Mouse (Mus musculus) right cerebral cortex, postnatal 14 days (tissue): Measurements from ENCODE around the gene Wdr20.
"Not testable (repeated sequence)": the region's sequence is repeated elsewhere in the genome, so short reads cannot be mapped to it uniquely, and the experiment has no call there.

ENCODE experiments used
- DNase-seq: peaks from one replicate; pipeline ENCODE4 v3.0.0; 2022

The Wdr20 gene

DNA sequence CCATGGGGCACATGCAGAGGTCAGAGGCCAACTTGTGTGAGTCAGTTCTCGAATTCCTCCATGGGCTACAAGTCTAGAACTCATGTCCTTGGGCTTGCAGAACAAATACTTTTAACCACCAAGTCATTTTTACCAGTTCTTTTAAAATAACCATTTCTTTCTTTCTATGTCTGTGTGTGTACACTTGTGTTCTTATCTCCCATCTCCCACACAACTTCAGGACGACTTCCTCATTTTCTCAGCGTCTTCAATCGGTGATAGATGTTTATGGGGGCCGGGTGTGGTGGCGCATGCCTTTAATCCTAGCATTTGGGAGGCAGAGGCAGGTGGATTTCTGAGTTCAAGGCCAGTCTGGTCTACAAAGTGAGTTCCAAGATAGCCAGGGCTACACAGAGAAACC, 23.5 kb upstream of the Wdr20 start:
- no peak for DNase-seq

GRCm38 (mm10) chr12:110716004-110716403, 21.7 kb upstream of the Wdr20 start:
- no peak for DNase-seq

GRCm38 (mm10) chr12:110725051-110725450, 12.7 kb upstream of the Wdr20 start:
- DNase-seq, result no peak

- no peak for DNase-seq
Measured at GRCm38 (mm10) chr12:110725489-110725888, 12.3 kb upstream of the Wdr20 start.

- DNase-seq, result no peak
Measured at GRCm38 (mm10) chr12:110726428-110726827, 11.3 kb upstream of the Wdr20 start.

DNA sequence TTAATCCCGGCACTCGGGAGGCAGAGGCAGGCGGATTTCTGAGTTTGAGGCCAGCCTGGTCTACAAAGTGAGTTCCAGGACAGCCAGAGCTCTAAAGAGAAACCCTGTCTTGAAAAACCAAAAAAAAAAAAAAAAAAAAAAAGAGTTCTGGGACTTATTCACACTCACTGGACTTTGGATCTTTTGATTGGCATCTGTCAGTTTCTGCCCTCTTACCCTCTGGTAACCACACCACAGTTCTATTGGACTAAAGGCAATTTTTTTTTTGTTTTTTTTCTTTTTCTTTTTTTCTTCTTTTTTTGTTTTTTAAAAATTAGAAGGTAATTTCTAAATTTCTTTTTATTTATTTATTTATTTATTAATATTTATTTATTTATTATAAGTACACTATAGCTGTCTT, 4.5 kb upstream of the Wdr20 start:
- DNase-seq, result not testable (repeated sequence)

GRCm38 (mm10) chr12:110736641-110737040, 1.1 kb upstream of the Wdr20 start:
- DNase-seq, result no peak

GRCm38 (mm10) chr12:110738158-110738921, 596 bp downstream of the Wdr20 start:
- peak; percentile 16 for DNase-seq

DNA sequence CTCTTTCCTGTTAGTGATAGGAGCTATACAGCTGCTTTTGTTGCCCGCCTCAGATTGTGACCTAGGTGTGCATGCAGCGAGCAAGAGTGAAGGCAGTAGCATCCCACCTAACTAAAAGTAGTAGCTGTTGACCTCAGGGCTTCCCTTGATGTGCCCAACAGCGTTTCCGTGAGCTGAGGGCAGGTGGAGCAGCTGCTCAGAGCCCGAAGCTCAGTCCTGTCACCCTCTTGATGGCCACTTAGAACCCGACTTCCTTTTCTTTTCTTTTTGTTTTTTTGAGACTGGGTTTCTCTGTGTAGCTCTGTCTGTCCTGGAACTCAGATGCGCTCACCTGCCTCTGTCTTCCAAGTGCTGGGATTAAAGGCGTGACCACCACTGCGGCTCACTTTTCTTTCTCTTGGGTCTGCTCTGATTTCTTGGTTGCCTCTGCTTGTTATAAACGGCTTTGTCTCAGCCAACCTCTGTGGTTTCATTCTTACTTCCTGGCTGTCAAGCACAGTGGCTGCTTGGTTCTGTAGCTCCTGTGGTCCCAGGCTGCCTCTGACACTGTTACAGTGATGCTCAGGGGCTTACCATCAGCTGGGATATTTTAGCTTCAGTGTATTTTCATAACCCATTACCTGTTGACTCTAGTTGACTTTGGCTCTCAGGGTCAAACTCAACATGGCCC, 13.2 kb downstream of the Wdr20 start:
- DNase-seq, result no peak

- no peak for DNase-seq
Measured at GRCm38 (mm10) chr12:110752703-110753102, 15.0 kb downstream of the Wdr20 start.

DNA sequence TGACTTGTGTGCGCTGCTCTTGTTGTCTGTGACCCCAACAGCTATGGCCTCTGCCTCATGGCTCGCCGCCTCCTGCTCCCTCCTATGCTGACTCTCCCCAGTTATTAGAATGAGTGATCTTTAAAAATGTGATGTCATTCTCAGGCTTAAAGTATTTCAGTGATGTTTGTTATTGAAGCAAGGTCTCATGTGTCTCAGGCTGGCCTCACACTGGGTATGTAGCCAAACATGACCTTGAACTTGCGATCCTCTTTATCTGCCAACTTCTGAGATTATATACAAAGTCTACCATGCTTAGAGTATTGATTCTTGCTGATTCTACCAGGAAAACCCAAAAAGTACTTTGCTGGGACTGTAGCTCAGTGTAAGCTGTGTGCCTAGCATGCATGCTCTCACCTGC, 16.2 kb downstream of the Wdr20 start:
- no peak for DNase-seq

DNA sequence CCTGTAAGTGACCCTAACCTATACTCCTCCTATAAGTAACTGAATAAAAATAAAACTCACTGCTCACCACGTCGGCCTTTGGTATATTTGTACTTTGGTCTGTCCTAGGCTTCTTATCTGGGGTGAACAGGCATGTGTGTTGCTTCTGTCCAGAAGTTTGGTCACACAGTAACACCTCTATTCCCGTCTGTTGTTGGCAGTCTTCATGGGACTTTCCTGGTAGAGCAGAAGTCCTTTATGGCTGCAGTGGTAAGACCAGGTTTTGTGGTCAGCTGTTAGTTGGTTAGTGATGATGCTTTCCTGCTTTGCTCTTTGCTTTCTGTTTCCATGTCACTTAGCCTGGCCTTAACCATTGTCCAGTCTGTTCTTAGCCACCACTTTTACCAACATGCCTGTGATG, 19.4 kb downstream of the Wdr20 start:
- no peak for DNase-seq

GRCm38 (mm10) chr12:110758932-110759331, 21.2 kb downstream of the Wdr20 start:
- DNase-seq, result no peak

- DNase-seq, result no peak
Measured at GRCm38 (mm10) chr12:110762321-110762720, 24.6 kb downstream of the Wdr20 start.

DNA sequence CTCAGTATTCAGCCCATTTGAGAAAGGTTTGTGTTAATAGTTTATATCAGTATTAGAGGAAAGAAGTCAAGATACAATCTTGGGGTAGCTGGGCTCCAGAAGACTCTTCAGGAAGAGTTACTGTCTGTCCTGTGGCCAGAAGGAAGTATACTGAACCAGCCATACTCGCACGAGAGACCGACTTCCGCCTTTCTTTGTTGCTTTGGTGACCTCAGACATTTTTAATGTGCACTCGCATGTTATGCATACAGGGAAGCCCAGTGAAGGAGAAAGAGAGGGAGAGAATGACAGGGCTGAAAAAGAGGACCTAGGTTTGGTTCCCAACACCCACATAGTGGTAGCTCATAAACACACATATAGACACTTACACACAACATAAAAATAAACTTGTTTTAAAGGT, 26.8 kb downstream of the Wdr20 start:
- DNase-seq, result no peak

DNA sequence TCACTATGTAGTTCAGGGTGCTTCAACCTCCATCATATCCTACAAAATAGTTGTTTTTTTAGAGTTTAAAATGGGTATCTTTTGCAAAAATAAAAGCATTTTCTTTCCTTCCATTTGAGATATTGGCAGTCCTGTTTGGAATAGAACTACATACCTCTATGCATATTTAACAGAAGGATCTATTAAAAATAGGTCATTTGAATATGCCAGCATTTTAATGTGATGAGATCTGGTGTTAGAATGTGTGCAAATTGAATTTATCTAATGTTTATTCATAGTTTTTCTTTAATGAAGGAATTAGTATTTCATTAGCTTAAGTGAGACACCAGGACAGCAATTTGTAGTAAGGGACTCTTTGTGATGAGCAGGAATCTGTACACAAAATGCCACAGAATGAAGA, 30.8 kb downstream of the Wdr20 start:
- DNase-seq, result no peak

- no peak for DNase-seq
Measured at GRCm38 (mm10) chr12:110769660-110770297, 32.0 kb downstream of the Wdr20 start.

DNA sequence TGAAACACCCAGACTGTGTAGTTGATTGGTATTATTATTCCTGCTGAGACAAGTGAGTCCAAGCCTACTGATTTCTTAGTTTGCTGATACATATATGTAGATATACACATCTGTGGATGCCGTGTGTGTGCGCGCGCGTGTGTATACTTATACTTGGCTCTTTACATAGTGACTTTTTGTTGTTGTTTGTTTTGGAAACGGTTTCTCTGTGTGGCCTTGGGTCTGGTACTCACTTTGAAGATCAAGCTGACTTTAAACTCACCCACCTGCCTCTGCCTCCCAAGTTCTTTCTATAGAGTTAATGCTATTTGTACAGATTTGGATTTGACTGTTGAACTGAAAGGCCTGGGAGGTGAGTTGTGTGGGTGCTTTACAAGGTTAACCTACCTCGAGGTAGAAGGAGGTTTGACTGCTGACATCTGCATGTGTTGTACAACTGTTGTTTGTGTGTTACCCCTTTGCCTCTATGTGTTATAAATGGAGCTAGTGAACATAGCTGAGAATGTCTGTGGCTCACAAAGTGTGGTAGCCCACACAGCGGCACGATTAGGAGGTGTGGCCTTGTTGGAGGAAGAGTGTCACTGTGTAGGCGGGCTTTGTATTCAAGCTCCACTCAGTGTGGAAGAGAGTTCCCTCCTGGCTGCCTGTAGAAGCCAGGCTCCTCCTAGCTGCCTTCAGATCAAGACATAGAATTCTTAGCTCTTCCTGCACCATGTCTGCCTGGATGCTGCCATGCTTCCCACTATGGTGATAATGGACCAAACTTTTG, 32.9 kb downstream of the Wdr20 start:
- no peak for DNase-seq

DNA sequence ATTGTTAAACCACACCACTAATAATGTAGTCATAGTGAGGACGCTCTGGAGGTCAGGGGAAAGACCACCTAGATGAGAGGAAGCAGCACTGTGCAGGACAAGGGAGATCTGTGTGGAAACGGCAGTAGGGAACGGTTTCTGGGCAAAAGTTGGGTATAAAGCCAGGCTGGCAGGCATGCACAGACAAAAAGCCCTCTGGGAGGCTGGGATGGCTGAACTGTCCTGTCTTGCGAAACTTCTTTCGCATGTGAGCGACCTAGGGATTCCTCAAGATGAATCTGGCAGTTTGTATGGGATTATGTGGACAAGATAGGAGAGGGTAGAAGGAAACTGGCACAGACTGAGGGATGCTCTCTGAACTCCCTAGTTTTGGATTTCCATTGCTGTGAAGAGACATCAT, 34.2 kb downstream of the Wdr20 start:
- no peak for DNase-seq

GRCm38 (mm10) chr12:110775628-110776426, 38.1 kb downstream of the Wdr20 start:
- DNase-seq, result no peak

DNA sequence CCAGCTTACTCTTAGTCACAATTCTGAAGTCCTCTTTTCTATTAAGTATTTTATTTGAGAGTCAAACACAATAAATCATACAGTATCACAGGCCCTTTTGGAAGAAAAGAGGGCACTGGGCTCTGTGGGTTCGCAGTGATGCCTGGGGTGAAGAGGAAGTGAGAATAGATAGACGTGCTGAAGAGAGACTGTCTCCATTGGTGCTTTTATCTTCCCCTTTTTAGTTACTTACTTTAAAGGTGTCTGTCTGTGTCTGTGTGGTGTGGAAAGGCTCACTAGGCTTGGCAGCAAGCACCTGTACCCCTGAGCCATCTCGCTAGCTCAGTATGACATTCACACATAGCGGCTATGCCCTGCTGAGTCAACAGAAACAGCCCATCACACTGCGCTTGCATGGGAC, 40.1 kb downstream of the Wdr20 start:
- DNase-seq, result no peak

GRCm38 (mm10) chr12:110779296-110779695, 41.6 kb downstream of the Wdr20 start:
- no peak for DNase-seq

- DNase-seq, result no peak
Measured at GRCm38 (mm10) chr12:110781181-110781580, 43.4 kb downstream of the Wdr20 start.
